Mouse (Mus musculus) T-helper 2 cell (primary cell): ENCODE results near the gene BC055324.
"Not testable (repeated sequence)": the region's sequence is repeated elsewhere in the genome, so short reads cannot be mapped to it uniquely, and the experiment has no call there.

Experiments
- in situ Hi-C: fragments of 300-600 bp; cut with MboI, MseI; formaldehyde crosslinking; loops from one replicate; pipeline ENCODE4 v1.15.1; 2025; ENCODE audit warnings: high pct_unique_total_duplicates

Gene BC055324

DNA sequence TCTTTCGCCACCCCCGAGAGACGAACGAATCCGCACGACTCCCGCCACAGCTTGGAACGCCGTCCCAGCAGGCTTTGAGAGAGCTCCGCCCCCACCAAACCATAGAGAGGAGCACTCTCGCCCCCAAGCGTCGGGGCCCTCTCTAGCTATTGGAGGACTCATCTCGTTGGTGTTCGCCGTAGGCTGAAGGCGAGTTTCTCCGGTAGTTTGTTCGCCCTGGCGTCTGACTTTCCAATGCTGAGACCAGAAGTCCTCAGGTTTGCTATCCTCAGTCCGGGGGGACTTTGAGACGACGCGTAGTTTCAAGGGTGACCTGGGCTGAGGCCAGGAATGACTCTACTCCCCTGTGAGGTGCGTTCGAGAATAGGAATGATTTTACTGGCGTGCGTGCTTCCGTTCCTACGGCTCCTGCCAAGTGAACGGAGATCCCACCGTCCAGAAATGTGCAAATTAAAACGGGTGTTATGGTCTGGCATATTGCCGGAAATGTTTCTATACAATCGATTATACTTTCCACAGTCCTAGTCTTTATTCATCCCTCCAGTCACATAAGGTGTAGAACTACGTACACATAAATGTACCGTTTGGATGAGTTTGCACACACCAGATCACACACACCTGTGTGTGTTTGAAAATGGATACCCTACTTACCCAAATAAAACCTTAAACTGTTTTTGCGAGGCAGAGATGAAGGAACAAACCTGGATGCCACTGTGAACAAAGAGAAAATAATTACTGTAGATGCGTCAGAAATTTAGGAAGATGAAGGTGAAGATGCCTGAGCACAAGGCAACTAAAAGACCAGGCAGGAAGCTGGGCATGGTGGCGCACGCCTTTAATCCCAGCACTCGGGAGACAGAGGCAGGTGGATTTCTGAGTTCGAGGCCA, at the start of gene BC055324, which contains the start of gene Mettl18:
TSS of gene BC055324 (minus strand) at position 76 of the 888 bp plus-strand sequence.
TSS of gene Mettl18 (plus strand) at position 169 of the 888 bp plus-strand sequence.
- in situ Hi-C loops = loop anchor here (25.0 kb wide), 1 partner anchor 1433 kb away; the partner anchor contains the start of gene Vamp4

GRCm38 (mm10) chr1:164043549-164043948, 49.0 kb upstream of the BC055324 start:
- in situ Hi-C loops = no loop called here

DNA sequence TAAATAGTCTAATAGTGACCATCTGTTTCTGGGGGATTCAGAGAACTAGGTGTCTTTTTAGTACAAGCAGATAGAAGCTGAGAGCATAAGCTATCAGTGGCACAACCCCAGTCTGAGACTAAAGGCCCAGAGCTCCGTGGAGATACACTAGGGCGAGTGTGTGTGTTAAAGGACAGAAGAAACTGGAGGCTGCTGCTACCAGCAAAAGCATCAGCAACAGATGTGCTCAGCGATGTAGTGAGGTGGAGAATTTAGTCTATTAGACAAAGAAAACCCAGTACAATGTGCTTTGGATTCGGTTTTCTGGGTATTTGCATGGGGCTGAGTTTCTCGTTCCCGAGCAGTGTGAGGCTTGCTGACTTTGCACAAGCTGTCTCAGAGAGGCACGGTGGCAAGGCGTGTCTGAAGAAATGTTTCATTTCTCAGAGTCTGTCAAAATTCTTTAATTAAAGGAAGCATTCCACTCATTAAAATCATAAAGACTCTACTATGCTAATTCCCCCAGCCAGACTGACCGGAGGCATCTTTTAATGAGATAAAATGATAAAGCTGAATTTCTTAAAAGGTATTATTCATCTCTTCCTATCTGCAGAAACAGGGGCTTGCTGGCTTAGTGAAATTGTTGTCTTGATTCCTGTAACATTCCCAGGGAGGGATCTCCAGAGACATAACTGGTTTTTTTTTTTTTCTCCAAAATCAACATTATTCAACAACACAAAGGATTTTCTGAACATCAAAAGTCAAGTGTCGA, 46.0 kb upstream of the BC055324 start:
- in situ Hi-C loops = no loop called here

DNA sequence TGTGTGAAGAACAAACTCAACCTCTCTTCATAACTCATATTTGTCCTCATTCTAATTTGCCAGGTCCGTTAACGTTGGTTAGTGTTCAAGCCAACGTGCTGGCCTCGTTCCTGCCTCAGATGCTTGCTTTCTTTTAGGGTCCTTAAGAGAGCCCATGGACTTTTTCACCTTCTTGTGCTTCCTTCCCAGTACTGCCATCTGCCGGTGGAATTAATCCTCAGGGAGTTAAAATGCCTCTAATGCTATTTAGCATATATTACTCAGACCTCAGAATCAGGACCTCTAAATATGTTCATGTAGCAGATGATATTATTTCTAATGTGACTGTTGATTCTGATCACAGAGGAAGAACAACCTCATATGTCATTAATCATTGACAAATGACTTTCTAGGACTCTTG, 32.8 kb upstream of the BC055324 start:
- in situ Hi-C loops = no loop called here

DNA sequence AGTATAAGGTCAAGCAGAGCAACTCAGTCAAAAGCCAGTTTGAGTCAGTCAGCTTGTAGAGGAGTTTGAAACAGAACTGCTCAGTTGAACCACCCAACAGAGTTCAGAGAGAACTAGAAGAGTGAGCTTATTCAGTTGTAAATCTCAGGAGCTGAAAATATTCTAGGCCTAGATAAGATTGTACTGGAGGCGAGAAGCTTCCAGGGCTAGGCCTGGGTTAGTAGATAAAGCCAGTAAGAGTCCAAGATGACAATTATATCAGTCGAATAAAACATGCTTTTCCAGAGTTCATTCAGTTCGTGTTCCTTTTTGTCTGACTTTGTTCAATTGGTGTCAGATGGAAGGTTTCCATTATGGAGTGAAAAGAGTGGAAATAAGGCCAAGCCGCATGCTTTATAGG, 31.1 kb upstream of the BC055324 start:
- in situ Hi-C loops = no loop called here

DNA sequence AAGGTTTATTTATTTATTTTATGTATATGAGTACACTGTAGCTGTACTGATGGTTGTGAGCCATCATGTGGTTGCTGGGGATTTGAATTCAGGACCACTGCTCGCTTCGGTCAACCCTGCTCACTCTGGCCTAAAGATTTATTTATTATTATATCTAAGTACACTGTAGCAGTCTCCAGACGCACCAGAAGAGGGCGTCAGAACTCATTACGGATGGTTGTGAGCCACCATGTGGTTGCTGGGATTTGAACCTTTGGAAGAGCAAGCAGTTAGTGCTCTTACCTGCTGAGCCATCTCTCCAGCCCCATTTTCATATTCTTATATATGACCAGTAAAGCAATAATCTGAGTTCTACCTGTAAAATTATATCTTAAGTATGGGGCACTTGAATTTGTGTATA, 27.5 kb upstream of the BC055324 start:
- in situ Hi-C loops = not testable (repeated sequence)

DNA sequence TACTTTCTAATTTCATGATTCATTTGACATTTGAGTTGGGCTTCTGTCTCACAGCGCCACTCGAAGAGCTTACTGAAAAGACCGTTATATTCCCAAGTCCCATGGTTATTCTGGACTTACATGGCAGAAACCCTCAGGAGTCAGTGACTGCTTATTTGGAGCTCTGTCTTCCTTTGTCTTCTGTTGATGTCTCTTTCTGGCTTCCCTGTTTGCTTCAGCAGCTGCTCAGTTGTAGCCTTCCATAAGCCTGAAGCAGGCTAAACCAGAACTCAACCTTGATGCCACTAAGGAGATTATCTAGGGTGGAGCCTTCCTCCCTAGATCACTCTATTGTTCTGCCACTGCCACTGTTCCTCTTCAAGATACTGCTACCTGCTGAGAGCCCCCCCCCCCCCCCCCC, 26.1 kb upstream of the BC055324 start:
- in situ Hi-C loops = not testable (repeated sequence)

DNA sequence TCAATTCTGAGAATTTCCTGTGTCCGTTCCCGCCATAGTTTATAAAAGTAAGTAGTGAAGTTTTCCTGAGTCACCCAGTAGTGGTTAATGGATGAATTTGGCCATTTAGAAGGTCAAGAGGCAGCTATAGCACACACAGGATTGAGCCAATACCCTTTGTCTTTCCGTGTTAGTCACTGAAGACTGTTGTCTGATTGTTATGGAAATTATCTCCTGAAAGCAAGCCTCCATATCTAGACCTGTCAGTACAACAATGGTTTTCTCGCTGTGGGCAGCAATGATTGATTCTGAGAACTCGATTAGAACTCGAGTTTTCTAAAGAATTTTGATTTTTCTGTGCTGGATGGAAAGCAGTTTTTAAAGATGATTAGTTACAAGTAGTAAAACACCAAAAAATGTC, 25.2 kb upstream of the BC055324 start:
- in situ Hi-C loops = no loop called here

GRCm38 (mm10) chr1:164018221-164018896, 23.8 kb upstream of the BC055324 start:
- in situ Hi-C loops = no loop called here

- in situ Hi-C loops = no loop called here
Observed at GRCm38 (mm10) chr1:164014616-164015015, 20.0 kb upstream of the BC055324 start.

- in situ Hi-C loops = loop anchor here (5.0 kb wide), 1 partner anchor 128 kb away; no protein-coding TSS in a partner anchor
Observed at GRCm38 (mm10) chr1:164009235-164009634, 14.6 kb upstream of the BC055324 start.

DNA sequence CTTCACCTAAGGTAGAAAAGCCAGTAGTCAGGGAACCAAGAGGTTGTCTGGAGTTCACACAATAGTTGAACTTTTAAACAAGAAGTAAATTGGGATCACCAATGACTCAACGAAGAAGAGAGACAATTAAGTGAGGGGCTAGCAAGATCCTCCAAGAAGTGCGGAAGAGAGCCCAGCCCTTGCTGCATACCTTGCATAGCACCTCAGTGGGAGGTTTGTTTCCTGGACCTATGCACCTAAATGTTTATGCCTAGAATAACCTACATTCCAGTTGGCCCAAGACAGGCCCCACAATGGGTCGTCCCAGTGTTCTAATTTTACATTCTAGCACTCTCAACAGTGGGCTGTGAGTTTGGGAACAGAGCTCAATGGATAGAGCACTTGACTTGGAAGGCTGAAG, 9.7 kb upstream of the BC055324 start:
- in situ Hi-C loops = no loop called here

GRCm38 (mm10) chr1:164001831-164002452, 7.3 kb upstream of the BC055324 start:
- in situ Hi-C loops = no loop called here

DNA sequence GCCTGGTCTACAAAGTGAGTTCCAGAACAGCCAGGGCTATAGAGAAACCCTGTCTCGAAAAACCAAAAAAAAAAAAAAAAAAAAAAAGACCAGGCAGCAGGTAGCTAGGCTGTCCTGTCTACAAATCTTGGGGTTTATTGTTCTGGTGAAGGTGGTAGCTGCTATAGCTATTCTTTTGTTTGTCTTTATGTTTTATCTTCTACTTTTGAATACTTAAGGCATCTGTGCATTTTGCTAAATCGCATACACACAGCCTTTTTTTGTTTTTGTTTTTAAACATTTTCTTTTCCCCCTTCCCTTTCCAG, 965 bp upstream of the BC055324 start:
- in situ Hi-C loops = loop anchor here (25.0 kb wide), 1 partner anchor 1433 kb away; the partner anchor contains the start of gene Vamp4

DNA sequence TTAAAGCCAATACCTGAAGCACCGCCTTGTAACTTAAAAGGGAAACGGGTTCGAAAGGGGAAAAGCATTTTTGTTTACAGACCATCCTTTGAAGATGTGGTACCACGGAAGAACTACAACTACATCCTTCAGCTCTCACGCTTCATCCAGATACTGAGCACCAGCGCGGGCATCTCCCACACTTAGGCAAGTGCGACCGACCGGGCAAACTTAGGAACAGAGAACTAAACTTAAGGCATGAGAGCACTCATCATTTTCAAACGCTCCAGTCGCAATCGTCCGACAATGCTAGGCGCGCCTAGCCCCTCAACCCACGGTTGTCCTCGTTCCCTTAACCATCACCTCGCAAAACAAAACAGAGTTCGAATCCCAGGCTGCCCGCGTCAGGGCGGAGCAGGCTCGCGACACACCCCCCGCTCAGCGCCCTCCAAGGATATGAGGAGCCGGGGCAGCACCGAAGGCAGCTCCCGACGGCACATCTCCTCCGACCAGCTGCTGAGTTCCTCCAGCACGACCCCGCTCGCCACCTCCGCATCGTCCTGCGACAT, 349 bp downstream of the BC055324 start:
- in situ Hi-C loops = loop anchor here (25.0 kb wide), 1 partner anchor 1432 kb away; the partner anchor contains the start of gene Vamp4

DNA sequence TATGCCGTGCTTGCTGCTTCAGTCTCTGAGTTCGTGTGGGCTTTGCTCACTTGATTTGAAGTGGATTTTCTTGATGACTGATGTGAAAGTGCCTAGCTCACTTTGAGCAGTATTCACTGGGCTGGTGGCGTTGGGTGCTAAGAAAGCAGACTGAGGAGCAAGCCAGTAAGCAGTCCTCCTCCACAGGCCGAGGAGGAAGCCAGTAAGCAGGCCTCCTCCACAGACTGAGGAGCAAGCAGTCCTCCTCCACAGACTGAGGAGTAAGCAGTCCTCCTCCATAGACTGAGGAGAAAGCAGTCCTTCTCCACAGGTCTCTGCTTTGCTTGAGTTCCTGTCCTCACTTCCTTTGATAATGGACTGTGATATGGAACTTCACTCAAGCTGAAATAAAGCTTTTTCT, 2.2 kb downstream of the BC055324 start:
- in situ Hi-C loops = loop anchor here (25.0 kb wide), 1 partner anchor 1430 kb away; the partner anchor contains the start of gene Vamp4

DNA sequence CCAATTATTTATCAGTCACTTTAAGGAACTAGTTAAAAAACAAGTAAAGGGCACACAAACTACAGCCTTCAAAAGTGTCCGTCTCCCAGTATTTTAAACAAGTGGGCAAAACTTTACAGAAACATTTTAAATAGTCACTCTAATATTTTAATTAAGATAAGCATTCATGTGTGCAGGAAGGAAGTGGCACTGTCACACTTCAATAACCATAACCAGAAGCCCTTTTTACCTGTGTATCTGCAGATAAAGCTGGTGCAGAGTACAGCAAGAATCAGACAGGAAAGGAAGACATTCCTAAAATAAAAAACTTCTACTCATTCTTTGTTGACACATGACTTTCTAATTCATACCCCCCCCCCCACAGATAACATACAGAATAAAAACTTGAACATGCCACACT, 18.1 kb downstream of the BC055324 start:
- in situ Hi-C loops = loop anchor here (25.0 kb wide), 1 partner anchor 1414 kb away; the partner anchor contains the start of gene Vamp4

DNA sequence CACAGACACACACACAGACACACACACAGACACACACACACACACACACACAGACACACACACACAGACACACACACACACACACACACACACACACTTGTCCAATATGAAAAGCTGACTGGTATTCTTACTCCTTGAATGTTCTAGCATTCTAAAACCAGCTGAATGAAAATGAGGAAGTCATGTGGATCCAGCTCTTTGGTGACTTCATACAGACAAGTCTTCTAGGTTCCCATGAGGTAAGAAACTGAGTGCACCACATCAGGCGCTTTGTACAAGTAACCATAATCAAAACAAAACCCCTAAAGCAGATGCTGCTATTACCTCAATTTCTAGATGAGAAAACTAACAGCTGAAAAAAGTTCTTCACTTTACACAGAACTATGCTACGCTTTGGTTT, 19.5 kb downstream of the BC055324 start:
- in situ Hi-C loops = loop anchor here (25.0 kb wide), 1 partner anchor 1413 kb away; the partner anchor contains the start of gene Vamp4

GRCm38 (mm10) chr1:163974471-163974870, 20.1 kb downstream of the BC055324 start:
- in situ Hi-C loops = no loop called here

DNA sequence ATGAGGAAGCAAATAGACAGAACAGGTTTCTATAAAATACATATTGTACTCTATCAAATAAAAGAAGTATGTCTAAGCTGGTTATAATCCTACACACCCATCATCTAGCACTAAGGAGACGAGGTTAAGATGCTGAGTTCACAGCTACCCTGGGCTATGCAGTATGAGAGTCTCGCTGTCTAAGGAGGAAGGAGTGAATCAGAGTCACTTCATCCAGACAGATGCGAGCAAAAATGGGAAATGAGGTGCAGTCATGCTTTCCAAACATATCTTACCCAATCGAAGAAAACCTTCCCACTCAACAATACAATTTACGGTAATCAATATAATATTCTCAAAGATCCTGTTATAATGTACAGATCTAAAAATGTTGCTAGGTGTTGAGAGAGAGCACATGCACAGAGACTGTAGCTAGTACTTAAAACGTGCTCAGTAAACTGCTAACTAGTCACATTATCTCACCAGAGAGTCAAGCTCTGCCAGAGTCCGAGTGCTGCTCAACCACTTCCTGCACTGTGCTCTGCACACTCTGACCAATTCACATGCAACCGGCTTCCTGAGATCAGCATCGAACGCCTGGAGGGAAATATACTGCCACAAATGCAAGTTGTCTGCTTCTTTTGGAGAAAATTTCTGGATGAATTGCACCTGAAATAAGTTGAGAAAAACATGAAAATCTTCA, 30.4 kb downstream of the BC055324 start:
- in situ Hi-C loops = no loop called here
